Mouse (Mus musculus) neural tube, embryonic 14.5 days (tissue): ENCODE data around the gene Borcs6. TPM values are rescaled to one million over a fixed set of nuclear protein-coding genes. Genes with fewer than 3 reads are reported as not detected.

Experiments
- ATAC-seq: fragments of 200-750 bp; cut with Nextera tagmentation; 2 replicates; pipeline ENCODE4 v1.8.0; 2017; ENCODE audit warnings: low read depth, mild to moderate bottlenecking, moderate TSS enrichment, moderate library complexity
- H3K27ac ChIP-seq: fragments of 300-500 bp; sonication (generic); 2 replicates; pipeline ENCODE4 v1.5.1; 2014; ENCODE audit warnings: low read depth, mild to moderate bottlenecking, control low read depth, low read length, moderate library complexity, mixed read lengths
- H3K27me3 ChIP-seq: fragments of 300-500 bp; sonication (generic); 2 replicates; pipeline ENCODE4 v1.6.1; 2014; ENCODE audit warnings: low read length; ENCODE audit not compliant: control insufficient read depth, insufficient read depth
- H3K36me3 ChIP-seq: fragments of 300-500 bp; sonication (generic); 2 replicates; pipeline ENCODE4 v1.6.1; 2014; ENCODE audit warnings: low read length, mixed read lengths; ENCODE audit not compliant: control insufficient read depth, insufficient read depth
- H3K4me1 ChIP-seq: fragments of 300-500 bp; sonication (generic); 2 replicates; pipeline ENCODE4 v1.6.1; 2014; ENCODE audit warnings: low read length; ENCODE audit not compliant: control insufficient read depth, insufficient read depth
- H3K4me2 ChIP-seq: fragments of 300-500 bp; sonication (generic); 2 replicates; pipeline ENCODE4 v1.6.1; 2014; ENCODE audit warnings: mild to moderate bottlenecking, low read depth, low read length, control low read depth
- H3K4me3 ChIP-seq: fragments of 300-500 bp; sonication (generic); 2 replicates; pipeline ENCODE4 v1.5.1; 2014; ENCODE audit warnings: low read depth, low read length, control low read depth, mixed read lengths
- H3K9ac ChIP-seq: fragments of 300-500 bp; sonication (generic); replicated peaks from 2 replicates; pipeline ENCODE4 v1.6.1; 2014; ENCODE audit warnings: low read depth, mild to moderate bottlenecking, control low read depth, low read length, mixed read lengths
- H3K9me3 ChIP-seq: fragments of 300-500 bp; sonication (generic); 2 replicates; pipeline ENCODE4 v1.6.1; 2016; ENCODE audit warnings: low read length; ENCODE audit not compliant: control insufficient read depth
- WGBS: fragments of 180-500 bp; shearing (Covaris S2); extraction: QIAGEN DNeasy Blood & Tissue Kit; methylation state at CpG from one replicate; pipeline ENCODE4 v1.1.7; 2014; 5-methylcytosine and 5-hydroxymethylcytosine counted together
- polyA plus RNA-seq: library from polyadenylated mRNA; unstranded; fragments of >200 nt; fragmentation: Nextera tagmentation; extraction: Ambion mirVana; gene quantifications from 2 replicates; pipeline ENCODE4 v1.2.1, GENCODE M21; 2014

Borcs6 gene
- polyA plus RNA-seq, 1 experiment from 2014 or later = 16.1 TPM

GRCm38 (mm10) chr11:69105796-69106195 is 46.3 kb downstream of the Borcs6 start:
- no peak overlapping the region for H3K4me2 ChIP-seq
- peaks cover 69% of the 10 kb centered on the region for H3K36me3 ChIP-seq
- H3K4me1 ChIP-seq = no peaks in the 10 kb centered on the region
- no peak for ATAC-seq
- WGBS = 89% methylated on average over 2 of the region's 2 CpGs
- no peak overlapping the region for H3K9ac ChIP-seq
- H3K27ac ChIP-seq = no peak overlapping the region
- no peaks in the 10 kb centered on the region for H3K27me3 ChIP-seq
- H3K9me3 ChIP-seq = no peaks in the 10 kb centered on the region
- H3K4me3 ChIP-seq = no peak overlapping the region

- ATAC-seq = no peak
- H3K36me3 ChIP-seq = peaks cover 64% of the 10 kb centered on the region
Measured at GRCm38 (mm10) chr11:69106299-69106698, 46.8 kb downstream of the Borcs6 start.

GRCm38 (mm10) chr11:69106842-69107241 is 47.3 kb downstream of the Borcs6 start:
- H3K4me1 ChIP-seq = no peaks in the 10 kb centered on the region
- H3K9ac ChIP-seq = no peak overlapping the region
- H3K27ac ChIP-seq = no peak overlapping the region
- peaks cover 61% of the 10 kb centered on the region for H3K36me3 ChIP-seq
- no peak overlapping the region for H3K4me2 ChIP-seq
- 88% methylated on average over 11 of the region's 11 CpGs for WGBS
- no peak overlapping the region for H3K4me3 ChIP-seq
- no peak for ATAC-seq
- no peaks in the 10 kb centered on the region for H3K9me3 ChIP-seq
- H3K27me3 ChIP-seq = no peaks in the 10 kb centered on the region

More at GRCm38 (mm10) chr11:69106299-69106698, 46.8 kb downstream of the Borcs6 start:
- Histone ChIP-seq H3K4me3 (no peak overlapping the region), H3K4me2 (no peak overlapping the region), H3K4me1 (no peaks in the 10 kb centered on the region), H3K27ac (no peak overlapping the region), H3K9me3 (no peaks in the 10 kb centered on the region), H3K9ac (no peak overlapping the region), H3K27me3 (no peaks in the 10 kb centered on the region)
- 92% methylated on average over 11 of the region's 11 CpGs for WGBS

- peaks cover 54% of the 10 kb centered on the region for H3K36me3 ChIP-seq
- no peak overlapping the region for H3K9ac ChIP-seq
- ATAC-seq = no peak
- H3K27ac ChIP-seq = no peak overlapping the region
- over 99% methylated on average over 11 of the region's 11 CpGs for WGBS
- no peaks in the 10 kb centered on the region for H3K27me3 ChIP-seq
- no peak overlapping the region for H3K4me3 ChIP-seq
- no peak overlapping the region for H3K4me2 ChIP-seq
- no peaks in the 10 kb centered on the region for H3K9me3 ChIP-seq
- H3K4me1 ChIP-seq = no peaks in the 10 kb centered on the region
Measured at GRCm38 (mm10) chr11:69107676-69108075, 48.2 kb downstream of the Borcs6 start.

- Histone ChIP-seq H3K4me2 (no peak overlapping the region), H3K4me3 (no peak overlapping the region), H3K27me3 (no peaks in the 10 kb centered on the region), H3K27ac (no peak overlapping the region), H3K9me3 (no peaks in the 10 kb centered on the region), H3K4me1 (no peaks in the 10 kb centered on the region), H3K36me3 (peaks cover 49% of the 10 kb centered on the region), H3K9ac (no peak overlapping the region)
- no peak for ATAC-seq
- WGBS = 94% methylated on average over 9 of the region's 9 CpGs
Measured at GRCm38 (mm10) chr11:69108223-69108622, 48.7 kb downstream of the Borcs6 start.

- no peak overlapping the region for H3K4me2 ChIP-seq
- H3K9ac ChIP-seq = no peak overlapping the region
- no peaks in the 10 kb centered on the region for H3K4me1 ChIP-seq
- 86% methylated on average over 13 of the region's 13 CpGs for WGBS
- H3K27ac ChIP-seq = no peak overlapping the region
- no peaks in the 10 kb centered on the region for H3K9me3 ChIP-seq
- peaks cover 39% of the 10 kb centered on the region for H3K36me3 ChIP-seq
- ATAC-seq = peak; percentile 50
- no peak overlapping the region for H3K4me3 ChIP-seq
- H3K27me3 ChIP-seq = no peaks in the 10 kb centered on the region
Measured at GRCm38 (mm10) chr11:69109032-69109900, 49.7 kb downstream of the Borcs6 start.

GRCm38 (mm10) chr11:69110319-69111046 is 51.0 kb downstream of the Borcs6 start:
- WGBS = under 1% methylated on average over 30 of the region's 30 CpGs
- peak overlapping the region; percentile 37 for H3K4me3 ChIP-seq
- no peaks in the 10 kb centered on the region for H3K27me3 ChIP-seq
- H3K9me3 ChIP-seq = no peaks in the 10 kb centered on the region
- H3K4me2 ChIP-seq = peak overlapping the region; percentile 49
- H3K27ac ChIP-seq = no peak overlapping the region; the same call in 1 of the 2 replicates
- peak; percentile 74; the same call in 1 of the 2 replicates for ATAC-seq
- no peaks in the 10 kb centered on the region for H3K4me1 ChIP-seq
- no peak overlapping the region for H3K9ac ChIP-seq
- H3K36me3 ChIP-seq = peaks cover 31% of the 10 kb centered on the region
